Mouse (Mus musculus) thymus, adult 2 months (tissue): Measurements from ENCODE around the gene Olfr136. TPM values are rescaled to one million over a fixed set of nuclear protein-coding genes. Genes with fewer than 3 reads are reported as not detected.

Experiments used
- DNase-seq: peaks from one replicate; pipeline ENCODE4 v3.0.0; 2021
- H3K27ac ChIP-seq: fragments of 200-500 bp; 2 replicates; pipeline ENCODE4 v1.5.1; 2012; ENCODE audit warnings: low read length, control low read depth; ENCODE audit not compliant: control insufficient read depth, insufficient read depth
- H3K27me3 ChIP-seq: fragments of 200-500 bp; 2 replicates; pipeline ENCODE4 v1.6.1; 2012; ENCODE audit warnings: mild to moderate bottlenecking, low read length, moderate library complexity, mixed read lengths; ENCODE audit not compliant: control insufficient read depth, insufficient read depth
- H3K36me3 ChIP-seq: fragments of 200-500 bp; 2 replicates; pipeline ENCODE4 v1.6.1; 2012; ENCODE audit warnings: mild to moderate bottlenecking, low read length, moderate library complexity; ENCODE audit not compliant: control insufficient read depth, insufficient read depth
- H3K4me1 ChIP-seq: fragments of 200-500 bp; replicated peaks from 2 replicates; pipeline ENCODE4 v1.6.1; 2012; ENCODE audit warnings: low read length; ENCODE audit not compliant: control insufficient read depth, insufficient read depth
- H3K4me3 ChIP-seq: fragments of 200-500 bp; 2 replicates; pipeline ENCODE4 v1.5.1; 2012; ENCODE audit warnings: mild to moderate bottlenecking, low read length, control low read depth, moderate library complexity; ENCODE audit not compliant: control insufficient read depth, insufficient read depth
- CTCF ChIP-seq: fragments of 200-500 bp; IDR thresholded peaks from 2 replicates; pipeline ENCODE4 v1.5.1; 2012; ENCODE audit warnings: mild to moderate bottlenecking, control low read depth, low read length, moderate library complexity, borderline replicate concordance; ENCODE audit not compliant: control insufficient read depth, poor library complexity, insufficient read depth; ENCODE audit errors: extremely low read depth
- POLR2A ChIP-seq: fragments of 200-500 bp; IDR thresholded peaks from 2 replicates; pipeline ENCODE4 v1.6.1; 2012; ENCODE audit warnings: mild to moderate bottlenecking, low read length, control low read depth, moderate library complexity; ENCODE audit not compliant: control insufficient read depth, poor library complexity, insufficient read depth; ENCODE audit errors: extremely low read depth
- polyA plus RNA-seq: library from polyadenylated mRNA; depleted of rRNA; stranded (reverse); fragments of >200 nt; gene quantifications from 2 replicates; pipeline ENCODE4 v1.2.3, GENCODE M21; 2012; rRNA removed

Olfr136 gene
- not detected in 2 replicates for polyA plus RNA-seq

GRCm38 (mm10) chr17:38329531-38329930 is at the start of gene Olfr136:
Olfr136 (plus strand) TSS chr17:38329831.
- no peak for TF ChIP-seq CTCF
- no peak for TF ChIP-seq POLR2A
- DNase-seq, result no peak
- Histone ChIP-seq H3K36me3 (no peaks in the 10 kb centered on the region), H3K4me1 (no peaks in the 10 kb centered on the region), H3K4me3 (no peak within 1 kb of the TSS), H3K27ac (no peak within 1 kb of the TSS), H3K27me3 (no peaks in the 10 kb centered on the region)

DNA sequence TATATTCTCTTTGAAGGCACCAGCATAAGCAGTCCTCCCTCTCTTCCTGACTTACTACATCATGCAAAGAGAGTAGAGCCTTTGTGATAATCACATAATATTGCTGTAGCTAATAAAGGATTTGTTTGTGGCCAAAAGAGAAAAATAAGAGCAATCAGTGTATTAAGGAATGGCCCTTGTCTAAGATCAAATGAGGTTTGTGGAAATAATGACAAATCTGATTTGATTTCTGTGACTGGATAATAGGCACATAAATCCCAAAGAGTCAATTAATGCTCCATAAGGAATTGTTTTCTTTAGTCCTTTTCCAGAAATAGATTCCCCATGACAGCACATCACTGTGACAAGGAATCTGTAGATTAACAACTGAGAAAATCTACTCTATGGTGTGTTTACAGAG is 22.2 kb upstream of the Olfr136 start, which contains the start of gene Olfr137:
TSS of gene Olfr137 (minus strand) at position 101 of the 400 bp plus-strand sequence.
- H3K4me1 ChIP-seq, result no peaks in the 10 kb centered on the region
- no peak within 1 kb of the TSS for H3K4me3 ChIP-seq
- no peak within 1 kb of the TSS for H3K27ac ChIP-seq
- no peak for DNase-seq
- H3K27me3 ChIP-seq, result no peaks in the 10 kb centered on the region
- no peaks in the 10 kb centered on the region for H3K36me3 ChIP-seq
- no peak for TF ChIP-seq POLR2A
- TF ChIP-seq CTCF, result no peak

Other genes with a start within 250 kb of the Olfr136 start
- not detected in 2 replicates for gene Olfr131, start 241.1 kb upstream of the Olfr136 start, polyA plus RNA-seq
- not detected in 2 replicates for gene Olfr132, start 195.3 kb upstream of the Olfr136 start, polyA plus RNA-seq
- gene Olfr133, start 184.6 kb upstream of the Olfr136 start, polyA plus RNA-seq, result not detected in 2 replicates
- not detected in 2 replicates for gene Olfr134, start 158.4 kb upstream of the Olfr136 start, polyA plus RNA-seq
- gene Olfr135, start 125.5 kb upstream of the Olfr136 start, polyA plus RNA-seq, result not detected in 2 replicates
- not detected in 2 replicates for gene Olfr138, start 68.8 kb upstream of the Olfr136 start, polyA plus RNA-seq
- not detected in 2 replicates for gene Olfr137, start 22.3 kb upstream of the Olfr136 start, polyA plus RNA-seq
- not detected in 2 replicates for gene Esp36, start 90.4 kb downstream of the Olfr136 start, polyA plus RNA-seq
- not detected in 2 replicates for gene Esp34, start 224.4 kb downstream of the Olfr136 start, polyA plus RNA-seq